Mouse (Mus musculus) large intestine, adult 2 months (tissue): ENCODE results near the gene Trmt10b. TPM values are rescaled to one million over a fixed set of nuclear protein-coding genes. Genes with fewer than 3 reads are reported as not detected.
A peak's percentile ranks its signal among the peaks of the same experiment; 100 is the strongest.

Experiments used
- DNase-seq: peaks from one replicate; pipeline ENCODE4 v3.0.0-alpha.2; 2012; ENCODE audit warnings: low read depth, low spot score
- WGBS: fragments of 180-500 bp; shearing (Covaris S2); methylation state at CpG from one replicate; pipeline ENCODE4 v1.1.7; 2018; 5-methylcytosine and 5-hydroxymethylcytosine counted together
- polyA plus RNA-seq: library from polyadenylated mRNA; depleted of rRNA; stranded (reverse); fragments of >200 nt; gene quantifications from 2 replicates; pipeline ENCODE4 v1.2.3, GENCODE M21; 2012; rRNA removed

The Trmt10b gene
- polyA plus RNA-seq, result 2.3 and 2.6 TPM in 2 replicates

GRCm38 (mm10) chr4:45296662-45297564 lies at the start of gene Trmt10b:
TSS of gene Trmt10b (plus strand) at chr4:45297127.
- DNase-seq, result peak; percentile 87

GRCm38 (mm10) chr4:45251265-45251664 lies 45.7 kb upstream of the Trmt10b start:
- DNase-seq, result no peak
- WGBS, result 87% methylated on average over 8 of the region's 8 CpGs

More at GRCm38 (mm10) chr4:45296662-45297564, at the start of gene Trmt10b:
- 13% methylated on average over 27 of the region's 27 CpGs for WGBS

- no peak for DNase-seq
Observed at GRCm38 (mm10) chr4:45252861-45253262, 44.1 kb upstream of the Trmt10b start.

GRCm38 (mm10) chr4:45253839-45254601 lies 42.9 kb upstream of the Trmt10b start:
- 52% methylated on average over 11 of the region's 11 CpGs for WGBS
- no peak for DNase-seq

More at GRCm38 (mm10) chr4:45252861-45253262, 44.1 kb upstream of the Trmt10b start:
- 63% methylated on average over 9 of the region's 9 CpGs for WGBS

- DNase-seq, result no peak
- WGBS, result 59% methylated on average over 4 of the region's 4 CpGs
Observed at GRCm38 (mm10) chr4:45259232-45259832, 37.6 kb upstream of the Trmt10b start.

- no peak for DNase-seq
- 86% methylated on average over 4 of the region's 4 CpGs for WGBS
Observed at GRCm38 (mm10) chr4:45261551-45261950, 35.4 kb upstream of the Trmt10b start.

GRCm38 (mm10) chr4:45267883-45268282 lies 29.0 kb upstream of the Trmt10b start:
- no peak for DNase-seq
- 35% methylated on average over 3 of the region's 3 CpGs for WGBS

GRCm38 (mm10) chr4:45271041-45271452 lies 25.9 kb upstream of the Trmt10b start:
- 61% methylated on average over 10 of the region's 10 CpGs for WGBS
- DNase-seq, result no peak

GRCm38 (mm10) chr4:45275770-45276169 lies 21.2 kb upstream of the Trmt10b start:
- 80% methylated on average over 8 of the region's 8 CpGs for WGBS

GRCm38 (mm10) chr4:45279292-45279691 lies 17.6 kb upstream of the Trmt10b start:
- 51% methylated on average over 8 of the region's 8 CpGs for WGBS
- no peak for DNase-seq

More at GRCm38 (mm10) chr4:45275770-45276169, 21.2 kb upstream of the Trmt10b start:
- no peak for DNase-seq

- no peak for DNase-seq
- WGBS, result 15% methylated on average over 4 of the region's 4 CpGs
Observed at GRCm38 (mm10) chr4:45279981-45280548, 16.9 kb upstream of the Trmt10b start.

- 44% methylated on average over 3 of the region's 3 CpGs for WGBS
- no peak for DNase-seq
Observed at GRCm38 (mm10) chr4:45286318-45286717, 10.6 kb upstream of the Trmt10b start.

- DNase-seq, result no peak
- WGBS, result 80% methylated on average over 5 of the region's 5 CpGs
Observed at GRCm38 (mm10) chr4:45287906-45288305, 9.0 kb upstream of the Trmt10b start.

GRCm38 (mm10) chr4:45305536-45305935 lies 8.6 kb downstream of the Trmt10b start:
- 98% methylated on average over 14 of the region's 14 CpGs for WGBS
- no peak for DNase-seq

- 47% methylated on average over 11 of the region's 11 CpGs for WGBS
- DNase-seq, result no peak
Observed at GRCm38 (mm10) chr4:45308046-45308445, 11.1 kb downstream of the Trmt10b start.

- 91% methylated on average over 6 of the region's 6 CpGs for WGBS
- no peak for DNase-seq
Observed at GRCm38 (mm10) chr4:45308606-45309005, 11.7 kb downstream of the Trmt10b start.

GRCm38 (mm10) chr4:45311056-45311455 lies 14.1 kb downstream of the Trmt10b start:
- WGBS, result 89% methylated on average over 2 of the region's 2 CpGs
- no peak for DNase-seq

GRCm38 (mm10) chr4:45320159-45320816 lies 23.4 kb downstream of the Trmt10b start:
- DNase-seq, result no peak
- under 1% methylated on average over 56 of the region's 56 CpGs for WGBS

GRCm38 (mm10) chr4:45331139-45331538 lies 34.2 kb downstream of the Trmt10b start:
- DNase-seq, result no peak
- 43% methylated on average over 7 of the region's 7 CpGs for WGBS
